Mouse (Mus musculus): ENCODE measurements at regions not wholly inside any gene's neighbourhood (a gene's known extent, or its start where the extent isn't known, plus 50 kb on each side); places are given as distances from the start of the nearest gene placed in this dataset.

GRCm38 (mm10) chrX:76200607-76201006, 63.5 kb upstream of the Cldn34b3 start:
- no peak for TF ChIP-seq CEBPB (IDR thresholded peaks at IDR 0.05; ENCODE audit: insufficient read depth, poor library complexity, severe bottlenecking)
- TF ChIP-seq POLR2A (IDR thresholded peaks at IDR 0.05; ENCODE audit: insufficient read length, low read depth): no peak
- TF ChIP-seq USF1 (IDR thresholded peaks at IDR 0.05; ENCODE audit: low read depth): no peak
- no peak for TF ChIP-seq TCF12 (IDR thresholded peaks at IDR 0.05; ENCODE audit: insufficient read depth, poor library complexity, severe bottlenecking)
- no peak for TF ChIP-seq POLR2AphosphoS2 (IDR thresholded peaks at IDR 0.05; ENCODE audit: insufficient read length, low read depth)
- no peak for TF ChIP-seq SRF (IDR thresholded peaks at IDR 0.05; ENCODE audit: control insufficient read depth, insufficient read length, low read depth)
- TF ChIP-seq MAX (IDR thresholded peaks at IDR 0.05; ENCODE audit: low read depth): no peak
- TF ChIP-seq E2F4 (IDR thresholded peaks at IDR 0.05; ENCODE audit: insufficient read depth): no peak

Measured in myocyte (in vitro differentiated cells).